Comparison of ENCODE assay signal across 22 mouse cellular contexts in the genomic region with DNA sequence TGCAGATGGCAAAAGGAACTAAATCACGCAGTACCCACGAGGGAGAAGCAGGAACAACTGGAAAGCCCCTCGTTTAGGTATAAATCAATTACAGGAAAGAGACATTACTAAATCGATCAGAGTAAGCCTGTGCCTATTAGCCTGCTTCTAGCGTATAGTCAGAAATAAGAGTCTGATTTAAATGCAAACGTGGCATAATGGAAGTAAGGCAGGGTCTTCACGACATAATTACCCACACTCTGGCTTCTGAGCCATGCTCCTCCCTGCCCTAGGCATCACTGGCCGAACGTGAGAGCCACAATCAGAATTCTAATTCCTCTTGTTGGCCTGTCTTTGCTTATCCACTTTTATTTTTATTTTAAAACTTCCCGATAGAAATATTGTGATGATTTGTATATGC.
A peak's percentile ranks its signal among the peaks of the same experiment; 100 is the strongest.
DNase-seq lines count a peak whose midpoint lies in the region; ATAC-seq and TF ChIP-seq lines count a peak whose summit lies in the region.
"Had no signal": no experiment of that assay in that cellular context is flagged by ENCODE, and none has a peak within 500 bp of the region (broad histone marks: within the 10 kb centered on the region; RNA-seq: fewer than 3 reads in every experiment).

No protein-coding gene starts in this region.

- H3K36me3 ChIP-seq in hindbrain, embryonic 11.5 days (ENCODE audit: control insufficient read depth, insufficient read depth, low read length) = no peaks in the 10 kb centered on the region
- H3K36me3 ChIP-seq in hindbrain, postnatal 0 days (ENCODE audit: insufficient read depth, low read length) = no peaks in the 10 kb centered on the region
- no peaks in the 10 kb centered on the region for H3K36me3 ChIP-seq in neural tube, embryonic 12.5 days
- H3K36me3 ChIP-seq in hindbrain, embryonic 16.5 days (ENCODE audit: control insufficient read depth, insufficient read depth, low read length) = no peaks in the 10 kb centered on the region
- H3K36me3 ChIP-seq: embryonic facial prominence, embryonic 15.5 days; forebrain, embryonic 10.5 days; heart, embryonic 12.5 days had no signal

- H3K9ac ChIP-seq in hindbrain, embryonic 11.5 days (ENCODE audit: low read depth, low read length) = no peak overlapping the region
- H3K9ac ChIP-seq in hindbrain, postnatal 0 days (replicated peaks; ENCODE audit: low read length) = no peak overlapping the region
- H3K9ac ChIP-seq in neural tube, embryonic 12.5 days = no peak overlapping the region
- no peak overlapping the region for H3K9ac ChIP-seq in hindbrain, embryonic 16.5 days (ENCODE audit: low read depth, low read length)
- H3K9ac ChIP-seq: embryonic facial prominence, embryonic 15.5 days; heart, embryonic 12.5 days had no signal

- H3K4me3 ChIP-seq in hindbrain, embryonic 11.5 days (ENCODE audit: low read depth, low read length) = no peak overlapping the region
- no peak overlapping the region for H3K4me3 ChIP-seq in hindbrain, postnatal 0 days (ENCODE audit: low read length)
- no peak overlapping the region for H3K4me3 ChIP-seq in neural tube, embryonic 12.5 days
- H3K4me3 ChIP-seq in hindbrain, embryonic 16.5 days (ENCODE audit: low read length) = no peak overlapping the region
- H3K4me3 ChIP-seq: embryonic facial prominence, embryonic 15.5 days; erythroblast, embryonic 14.5 days; forebrain, embryonic 10.5 days; gastrocnemius, adult 2 months; heart, embryonic 12.5 days had no signal

- no peaks in the 10 kb centered on the region for H3K9me3 ChIP-seq in hindbrain, embryonic 11.5 days (ENCODE audit: control insufficient read depth, low read length)
- no peaks in the 10 kb centered on the region for H3K9me3 ChIP-seq in hindbrain, postnatal 0 days (ENCODE audit: low read length)
- no peaks in the 10 kb centered on the region for H3K9me3 ChIP-seq in neural tube, embryonic 12.5 days
- H3K9me3 ChIP-seq in hindbrain, embryonic 16.5 days (ENCODE audit: control insufficient read depth, low read length) = no peaks in the 10 kb centered on the region
- H3K9me3 ChIP-seq: embryonic facial prominence, embryonic 15.5 days; forebrain, embryonic 10.5 days had no signal

- no peak overlapping the region for H3K4me2 ChIP-seq in hindbrain, embryonic 11.5 days (replicated peaks; ENCODE audit: low read depth, low read length)
- no peak overlapping the region for H3K4me2 ChIP-seq in hindbrain, postnatal 0 days (ENCODE audit: low read depth, low read length)
- no peak overlapping the region for H3K4me2 ChIP-seq in neural tube, embryonic 12.5 days (replicated peaks)
- no peak overlapping the region for H3K4me2 ChIP-seq in hindbrain, embryonic 16.5 days (ENCODE audit: low read length)
- H3K4me2 ChIP-seq: embryonic facial prominence, embryonic 15.5 days; heart, embryonic 12.5 days had no signal

- DNase-seq in hindbrain, embryonic 11.5 days (ENCODE audit: low spot score) = no peak
- no peak for DNase-seq in hindbrain, postnatal 0 days (ENCODE audit: low spot score)
- no peak for DNase-seq in neural tube, embryonic 10.5 days (ENCODE audit: extremely low spot score, low spot score)
- DNase-seq in Muller cell, postnatal 12 days (ENCODE audit: inconsistent ontology term) = no peak
- DNase-seq in frontal cortex, postnatal 25 days (ENCODE audit: low spot score in 2 of 2) = no peak
- no peak for DNase-seq in frontal cortex, postnatal 10 days (ENCODE audit: low spot score in 2 of 2)
- DNase-seq: adrenal gland, adult 2 months; adrenal gland, postnatal 25 days; cerebellum, adult 2 months; cerebellum, postnatal 14 days; embryo, embryonic 11 days; gastrocnemius, adult 2 months; gastrocnemius, postnatal 25 days had no signal

- H3K4me1 ChIP-seq in hindbrain, embryonic 11.5 days (replicated peaks; ENCODE audit: control insufficient read depth, insufficient read depth, low read length) = no peaks in the 10 kb centered on the region
- no peaks in the 10 kb centered on the region for H3K4me1 ChIP-seq in hindbrain, postnatal 0 days (ENCODE audit: insufficient read depth, low read length)
- H3K4me1 ChIP-seq in neural tube, embryonic 12.5 days = no peaks in the 10 kb centered on the region
- H3K4me1 ChIP-seq in hindbrain, embryonic 16.5 days (ENCODE audit: control insufficient read depth, insufficient read depth, low read depth, low read length) = no peaks in the 10 kb centered on the region
- H3K4me1 ChIP-seq: embryonic facial prominence, embryonic 15.5 days; forebrain, embryonic 10.5 days; heart, embryonic 12.5 days had no signal

- TF ChIP-seq CTCF in hindbrain, postnatal 0 days (IDR thresholded peaks at IDR 0.05; ENCODE audit: low read depth) = no peak

- 84% methylated on average over 10 of the region's 10 CpGs for WGBS in hindbrain, embryonic 11.5 days
- 69% methylated on average over 10 of the region's 10 CpGs for WGBS in hindbrain, postnatal 0 days
- 76% methylated on average over 10 of the region's 10 CpGs for WGBS in neural tube, embryonic 12.5 days
- WGBS in hindbrain, embryonic 16.5 days = 68% methylated on average over 10 of the region's 10 CpGs

- 0 out of 2 replicates have a peak, but pooled peaks have one; percentile 6 for ATAC-seq in hindbrain, embryonic 11.5 days (ENCODE audit: low FRiP score)
- no peak for ATAC-seq in hindbrain, postnatal 0 days
- ATAC-seq in neural tube, embryonic 12.5 days (ENCODE audit: low FRiP score, low read depth) = peak; percentile 29; the same call in 1 of the 2 replicates
- 0 out of 2 replicates have a peak, but pooled peaks have one; percentile 52 for ATAC-seq in hindbrain, embryonic 16.5 days
- ATAC-seq: forebrain, embryonic 16.5 days; intestine, embryonic 16.5 days had no signal

- H3K27ac ChIP-seq in hindbrain, embryonic 11.5 days (ENCODE audit: low read depth, low read length) = no peak overlapping the region
- H3K27ac ChIP-seq in hindbrain, postnatal 0 days = no peak overlapping the region
- H3K27ac ChIP-seq in neural tube, embryonic 12.5 days = no peak overlapping the region
- H3K27ac ChIP-seq in hindbrain, embryonic 16.5 days (ENCODE audit: low read depth, low read length) = no peak overlapping the region
- H3K27ac ChIP-seq: embryonic facial prominence, embryonic 15.5 days; forebrain, embryonic 10.5 days; gastrocnemius, adult 2 months had no signal

- H3K27me3 ChIP-seq in hindbrain, embryonic 11.5 days (ENCODE audit: control insufficient read depth, insufficient read depth, low read length) = no peaks in the 10 kb centered on the region
- no peaks in the 10 kb centered on the region for H3K27me3 ChIP-seq in hindbrain, postnatal 0 days (ENCODE audit: insufficient read depth, low read length)
- no peaks in the 10 kb centered on the region for H3K27me3 ChIP-seq in neural tube, embryonic 12.5 days (replicated peaks)
- no peaks in the 10 kb centered on the region for H3K27me3 ChIP-seq in hindbrain, embryonic 16.5 days (replicated peaks; ENCODE audit: control insufficient read depth, insufficient read depth, low read length)
- H3K27me3 ChIP-seq: CH12.LX; embryonic facial prominence, embryonic 15.5 days; heart, embryonic 12.5 days had no signal
